Mouse (Mus musculus): ENCODE measurements around the gene Wbp2.
"Not testable (repeated sequence)": the region's sequence is repeated elsewhere in the genome, so short reads cannot be mapped to it uniquely, and the experiment has no call there.

Wbp2 gene

GRCm38 (mm10) chr11:116109441-116110081 is 22.8 kb upstream of the Wbp2 start:
- DNase-seq (ENCODE audit: low spot score in 2 of 2), result peak in 1 of 2 experiments; percentile 26

- DNase-seq (ENCODE audit: low spot score in 2 of 2), result no peak
Measured at GRCm38 (mm10) chr11:116108464-116109137, 21.8 kb upstream of the Wbp2 start.

DNA sequence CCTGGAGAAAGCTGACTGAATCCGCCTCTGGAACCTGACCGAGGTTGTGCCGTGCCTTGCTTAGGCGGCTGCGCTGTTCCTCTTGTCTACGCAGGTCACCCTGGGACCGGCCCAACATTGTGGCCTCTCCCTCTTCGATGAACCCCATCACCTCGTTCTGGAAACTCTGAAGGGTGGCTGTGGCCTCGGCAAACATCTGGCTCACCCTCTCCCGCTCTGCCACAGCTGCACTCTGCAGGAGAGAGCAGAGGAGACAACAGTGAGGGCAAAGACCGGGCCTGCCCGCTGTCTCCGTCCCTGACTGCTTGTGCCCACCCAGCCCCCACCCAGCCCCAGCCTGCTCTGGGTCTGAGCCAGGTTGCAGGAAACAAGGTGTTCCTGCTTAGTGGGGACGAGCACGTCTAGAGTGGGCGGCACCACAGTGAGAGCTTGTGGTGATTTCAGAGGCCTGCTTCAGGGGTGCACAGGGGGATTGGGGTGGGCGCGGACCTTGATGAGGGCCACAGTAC is 21.0 kb upstream of the Wbp2 start:
- DNase-seq (ENCODE audit: low spot score in 2 of 2), result no peak

- no peak for DNase-seq (ENCODE audit: low spot score in 2 of 2)
Measured at GRCm38 (mm10) chr11:116106963-116107776, 20.4 kb upstream of the Wbp2 start.

- DNase-seq (ENCODE audit: low spot score in 2 of 2), result no peak
Measured at GRCm38 (mm10) chr11:116106154-116106962, 19.6 kb upstream of the Wbp2 start.

DNA sequence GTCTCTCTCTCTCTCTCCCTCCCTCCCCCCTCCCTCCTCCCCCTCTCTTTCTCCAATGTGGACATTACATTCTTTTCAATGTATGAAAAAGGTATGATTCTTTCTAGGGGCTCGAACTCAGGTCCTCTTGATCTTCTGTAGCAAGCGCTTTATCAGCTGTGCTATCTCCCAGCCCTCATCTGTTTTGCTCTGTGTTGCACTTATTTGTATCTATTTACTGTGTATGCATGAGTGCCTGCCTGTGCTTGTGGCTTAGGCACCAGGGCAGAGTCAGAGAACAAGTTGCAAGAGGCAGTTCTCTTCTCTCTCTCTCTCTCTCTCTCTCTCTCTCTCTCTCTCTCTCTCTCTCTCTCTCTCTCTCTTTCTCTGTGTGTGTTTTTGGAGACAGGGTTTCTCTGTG is 18.3 kb upstream of the Wbp2 start:
- DNase-seq (ENCODE audit: low spot score in 2 of 2), result no peak

DNA sequence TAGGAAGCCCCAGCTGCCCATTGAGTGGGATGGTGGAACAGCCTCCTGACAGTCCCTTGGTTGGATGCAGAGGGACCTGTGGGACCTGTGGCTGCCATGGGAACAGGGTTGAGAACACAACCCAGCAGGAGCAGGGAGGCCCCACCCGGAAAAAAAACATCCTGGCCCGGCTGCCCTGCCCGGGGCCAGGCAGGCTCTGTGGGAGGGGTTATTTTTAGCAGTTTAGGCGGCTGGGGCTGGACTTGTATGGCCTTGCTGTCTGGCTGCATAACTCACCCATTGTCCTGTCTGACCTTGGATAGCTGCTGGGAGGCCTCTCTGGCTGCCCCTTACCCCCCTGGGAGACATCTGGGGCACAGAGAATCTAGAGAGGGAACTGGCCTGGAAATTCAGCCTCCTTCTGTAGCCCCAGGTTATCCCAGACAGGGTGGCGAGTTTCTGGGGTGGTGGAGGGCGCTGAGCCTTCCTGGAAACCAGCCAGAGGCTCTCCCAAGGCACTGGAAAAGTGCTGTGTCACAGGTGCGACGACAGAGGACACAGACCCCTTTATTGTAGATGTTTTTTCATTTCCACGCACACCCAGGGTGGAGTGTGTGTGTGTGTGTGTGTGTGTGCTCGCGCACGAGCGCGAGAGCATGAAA is 17.3 kb upstream of the Wbp2 start:
- no peak for DNase-seq (ENCODE audit: low spot score in 2 of 2)

DNA sequence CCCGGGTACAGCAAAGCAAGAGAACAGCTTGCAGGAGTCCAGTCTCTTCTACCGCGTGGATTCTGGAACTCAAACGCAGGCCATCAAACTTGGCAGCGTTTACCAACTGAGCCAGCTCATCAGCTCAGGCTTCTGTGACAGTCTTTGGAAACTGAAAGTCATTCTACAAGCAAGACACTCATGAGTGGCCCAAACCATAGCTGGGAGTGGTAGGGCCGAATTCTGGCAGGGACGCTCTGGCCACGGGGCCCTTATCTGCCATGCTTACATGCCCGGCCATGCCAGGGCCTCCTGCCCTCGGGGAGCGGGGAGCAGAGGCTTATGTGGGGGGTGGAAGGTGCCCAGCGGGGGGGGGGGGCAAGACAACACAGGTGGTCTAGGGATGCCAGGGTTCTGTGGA is 16.8 kb upstream of the Wbp2 start:
- no peak for DNase-seq (ENCODE audit: low spot score in 2 of 2)

DNA sequence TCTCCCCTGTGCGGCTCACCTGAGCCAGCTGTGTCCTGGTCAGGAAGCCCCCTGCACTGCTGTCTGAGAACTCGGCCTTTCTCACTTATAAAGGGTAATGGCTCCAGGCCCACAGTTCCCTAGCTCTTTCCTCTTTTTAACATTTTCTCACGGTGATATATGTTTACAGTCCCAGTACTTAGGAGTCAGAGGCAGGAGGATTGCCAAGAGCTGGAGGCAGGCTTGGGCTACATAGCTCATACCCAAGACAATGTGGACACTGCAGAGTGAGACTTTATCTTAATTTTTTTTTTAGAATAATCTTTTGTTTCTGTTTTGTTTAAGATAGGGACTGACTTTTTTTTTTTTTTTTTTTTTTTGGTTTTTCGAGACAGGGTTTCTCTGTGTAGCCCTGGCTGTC is 15.7 kb upstream of the Wbp2 start:
- no peak for DNase-seq (ENCODE audit: low spot score in 2 of 2)

- no peak for DNase-seq (ENCODE audit: low spot score in 2 of 2)
Measured at GRCm38 (mm10) chr11:116101931-116102381, 15.2 kb upstream of the Wbp2 start.

DNA sequence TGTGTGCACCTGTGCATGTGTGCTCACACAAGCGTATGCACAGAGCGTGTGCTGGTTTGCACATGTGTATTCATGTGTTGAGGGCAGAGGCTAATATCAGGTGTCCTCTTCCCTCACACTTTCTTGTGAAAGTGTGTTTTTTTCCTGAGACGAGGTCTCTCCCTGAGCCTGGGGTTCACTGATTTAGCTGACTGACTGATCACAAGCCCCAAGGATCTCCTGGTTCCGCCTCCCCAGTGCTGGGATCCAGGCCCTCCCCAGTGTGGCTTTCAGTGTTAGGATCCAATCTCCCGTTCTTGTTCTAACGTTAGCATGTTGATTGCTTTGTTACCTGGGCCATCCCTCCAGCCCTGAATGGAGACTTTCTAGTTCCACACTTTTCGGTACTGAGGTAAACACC is 14.0 kb upstream of the Wbp2 start:
- DNase-seq (ENCODE audit: low spot score in 2 of 2), result no peak

GRCm38 (mm10) chr11:116100385-116100784 is 13.6 kb upstream of the Wbp2 start:
- DNase-seq (ENCODE audit: low spot score in 2 of 2), result no peak

DNA sequence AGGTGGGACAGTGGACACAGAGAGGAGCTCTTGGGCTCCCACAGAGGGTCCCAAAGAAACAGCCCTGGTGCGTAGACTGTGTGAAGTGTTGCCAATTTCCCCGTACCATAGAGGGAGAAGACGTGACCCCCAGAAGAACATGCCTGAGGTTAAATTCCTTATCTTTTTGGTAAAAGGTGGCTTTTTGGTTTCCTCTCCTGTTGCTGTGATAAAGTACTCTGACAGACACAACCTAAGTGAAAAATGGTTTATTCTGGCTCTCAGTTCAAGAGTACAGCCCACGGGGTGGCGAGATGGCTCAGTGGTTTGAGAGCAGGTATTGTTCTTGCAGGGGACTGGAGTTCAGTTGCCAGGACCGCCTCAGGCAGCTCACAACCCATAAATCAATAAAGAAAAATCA is 12.7 kb upstream of the Wbp2 start:
- DNase-seq (ENCODE audit: low spot score in 2 of 2), result no peak

- DNase-seq (ENCODE audit: low spot score in 2 of 2), result no peak
Measured at GRCm38 (mm10) chr11:116098711-116099460, 12.1 kb upstream of the Wbp2 start.

- no peak for DNase-seq (ENCODE audit: low spot score in 2 of 2)
Measured at GRCm38 (mm10) chr11:116096213-116097108, 9.7 kb upstream of the Wbp2 start.

GRCm38 (mm10) chr11:116095573-116095972 is 8.8 kb upstream of the Wbp2 start:
- no peak for DNase-seq (ENCODE audit: low spot score in 2 of 2)

- DNase-seq (ENCODE audit: low spot score in 2 of 2), result no peak
Measured at GRCm38 (mm10) chr11:116093771-116094565, 7.2 kb upstream of the Wbp2 start.

- DNase-seq (ENCODE audit: low spot score in 2 of 2), result not testable (repeated sequence)
Measured at GRCm38 (mm10) chr11:116092959-116093358, 6.2 kb upstream of the Wbp2 start.

Data from spleen, postnatal 36 days (tissue).